Mouse (Mus musculus): ENCODE measurements at regions not wholly inside any gene's neighbourhood (a gene's known extent, or its start where the extent isn't known, plus 50 kb on each side); places are given as distances from the start of the nearest gene placed in this dataset.

- DNase-seq = no peak
These were observed 292.6 kb upstream of the Castor2 start for GRCm38 (mm10) chr5:133806891-133807290.

GRCm38 (mm10) chr5:133802001-133802400, 297.5 kb upstream of the Castor2 start:
- DNase-seq = no peak

- DNase-seq = peak; percentile 22
These were observed 303.9 kb upstream of the Castor2 start for GRCm38 (mm10) chr5:133795638-133796037.

- DNase-seq = no peak
These were observed 308.8 kb upstream of the Castor2 start for GRCm38 (mm10) chr5:133790726-133791125.

GRCm38 (mm10) chr5:133788006-133788405, 311.5 kb upstream of the Castor2 start:
- DNase-seq = no peak

GRCm38 (mm10) chr5:133787491-133787890, 312.0 kb upstream of the Castor2 start:
- no peak for DNase-seq

- no peak for DNase-seq
These were observed 322.9 kb upstream of the Castor2 start for GRCm38 (mm10) chr5:133776591-133776990.

- DNase-seq = no peak
These were observed 325.4 kb upstream of the Castor2 start for GRCm38 (mm10) chr5:133774116-133774515.

GRCm38 (mm10) chr5:133768856-133769255, 330.7 kb upstream of the Castor2 start:
- DNase-seq = no peak

- no peak for DNase-seq
These were observed 341.7 kb upstream of the Castor2 start for GRCm38 (mm10) chr5:133757817-133758216.

GRCm38 (mm10) chr5:133754180-133754579, 345.3 kb upstream of the Castor2 start:
- no peak for DNase-seq

- no peak for DNase-seq
These were observed 345.9 kb upstream of the Castor2 start for GRCm38 (mm10) chr5:133753461-133754160.

GRCm38 (mm10) chr5:133746960-133747359, 352.6 kb upstream of the Castor2 start:
- DNase-seq = no peak

GRCm38 (mm10) chr5:133746411-133746810, 353.1 kb upstream of the Castor2 start:
- no peak for DNase-seq

GRCm38 (mm10) chr5:133744136-133744535, 355.4 kb upstream of the Castor2 start:
- no peak for DNase-seq

GRCm38 (mm10) chr5:133743606-133744005, 355.9 kb upstream of the Castor2 start:
- DNase-seq = no peak

- no peak for DNase-seq
These were observed 367.6 kb upstream of the Castor2 start for GRCm38 (mm10) chr5:133731871-133732270.

GRCm38 (mm10) chr5:133718187-133719078, 381.1 kb upstream of the Castor2 start:
- DNase-seq = no peak

- no peak for DNase-seq
These were observed 383.7 kb upstream of the Castor2 start for GRCm38 (mm10) chr5:133715830-133716229.

GRCm38 (mm10) chr5:133712652-133713051, 386.9 kb upstream of the Castor2 start:
- DNase-seq = no peak

- DNase-seq = no peak
These were observed 390.6 kb upstream of the Castor2 start for GRCm38 (mm10) chr5:133708881-133709280.

- no peak for DNase-seq
These were observed 413.3 kb upstream of the Castor2 start for GRCm38 (mm10) chr5:133686206-133686605.

GRCm38 (mm10) chr5:133683021-133683420, 416.5 kb upstream of the Castor2 start:
- no peak for DNase-seq
